Mouse (Mus musculus): ENCODE measurements around the gene Rusc2.

Gene Rusc2

GRCm38 (mm10) chr4:43381408-43382154, at the start of gene Rusc2:
Gene Rusc2 (plus strand): TSS chr4:43381979.
- DNase-seq (ENCODE audit: low read depth in 2 of 2, low spot score in 2 of 2) = peak in 1 of 2 experiments; percentile 6

- no peak for DNase-seq (ENCODE audit: low read depth in 2 of 2, low spot score in 2 of 2)
These were observed 47.0 kb upstream of the Rusc2 start for GRCm38 (mm10) chr4:43334771-43335170.

- DNase-seq (ENCODE audit: low read depth in 2 of 2, low spot score in 2 of 2) = no peak
These were observed 45.6 kb upstream of the Rusc2 start for GRCm38 (mm10) chr4:43336176-43336575.

DNA sequence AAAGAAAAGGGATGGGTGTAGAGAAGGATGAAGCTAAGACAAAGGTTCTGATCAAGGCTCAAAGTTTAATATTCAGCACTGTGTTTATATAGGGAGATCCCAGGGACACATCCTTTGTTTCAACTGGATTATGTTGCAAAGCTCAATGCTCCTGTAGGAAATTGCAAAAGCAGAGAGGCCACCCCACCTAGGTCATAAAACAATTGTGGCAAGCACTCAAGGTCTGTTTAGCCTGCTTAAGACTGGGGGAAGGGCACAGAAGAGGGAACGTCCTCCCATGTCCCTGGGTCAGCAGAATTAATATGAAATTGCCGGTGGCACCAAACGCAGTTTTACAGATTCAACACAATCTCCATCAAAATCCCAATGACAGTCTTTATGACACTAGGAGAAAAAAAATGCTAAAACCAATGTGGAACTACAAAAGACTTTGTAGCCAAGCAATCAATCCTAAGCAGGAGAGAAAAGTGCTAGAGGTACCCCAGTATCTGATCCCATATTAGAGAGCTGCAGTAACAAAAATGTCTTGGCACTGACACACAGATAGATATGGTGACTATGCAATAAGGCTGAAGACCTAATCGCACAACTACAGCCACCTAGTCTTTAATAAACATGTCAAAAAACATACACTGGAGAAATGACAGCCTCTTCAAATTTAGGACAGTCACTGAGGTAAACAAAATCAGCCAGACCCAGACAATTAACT, 41.5 kb upstream of the Rusc2 start:
- no peak for DNase-seq (ENCODE audit: low read depth in 2 of 2, low spot score in 2 of 2)

- no peak for DNase-seq (ENCODE audit: low read depth in 2 of 2, low spot score in 2 of 2)
These were observed 40.4 kb upstream of the Rusc2 start for GRCm38 (mm10) chr4:43341276-43341891.

DNA sequence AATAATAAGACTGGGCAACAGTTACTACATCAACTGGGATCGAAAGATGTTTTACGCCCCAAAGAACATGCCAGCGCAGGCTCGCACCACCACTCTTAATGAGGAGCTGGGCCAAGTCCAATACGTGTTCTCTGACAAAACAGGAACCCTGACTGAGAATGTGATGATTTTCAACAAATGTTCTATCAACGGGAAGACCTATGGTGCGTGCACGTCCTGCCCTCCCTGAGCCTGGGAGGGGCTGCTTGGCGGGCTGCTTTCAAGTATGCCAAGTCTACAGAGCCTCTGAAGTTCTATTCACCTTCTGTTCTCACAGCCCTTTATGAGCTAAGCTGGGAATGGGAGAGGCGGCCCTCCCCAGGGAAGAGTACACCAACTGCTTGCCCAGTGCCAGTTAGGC, 39.3 kb upstream of the Rusc2 start:
- DNase-seq (ENCODE audit: low read depth in 2 of 2, low spot score in 2 of 2) = no peak

DNA sequence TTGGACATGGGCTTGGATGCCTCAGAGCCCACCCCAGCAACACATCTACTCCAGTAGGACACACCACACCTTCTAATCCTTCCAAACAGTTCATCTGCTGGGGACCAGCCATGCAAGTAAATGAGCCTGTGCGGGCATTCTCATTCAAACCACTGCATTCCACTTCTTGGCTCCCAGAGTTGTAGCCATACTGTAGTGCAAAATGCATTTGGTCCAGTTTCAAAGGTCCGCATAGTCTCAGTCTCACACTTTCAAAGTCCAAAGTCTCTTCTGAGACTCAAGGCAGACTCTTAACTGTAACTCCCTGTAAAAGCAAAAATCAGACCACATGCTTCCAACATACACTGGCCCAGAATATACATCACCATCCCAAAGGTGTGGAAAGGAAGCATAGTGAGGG, 36.8 kb upstream of the Rusc2 start:
- DNase-seq (ENCODE audit: low read depth in 2 of 2, low spot score in 2 of 2) = no peak

- no peak for DNase-seq (ENCODE audit: low read depth in 2 of 2, low spot score in 2 of 2)
These were observed 32.6 kb upstream of the Rusc2 start for GRCm38 (mm10) chr4:43349206-43349605.

- DNase-seq (ENCODE audit: low read depth in 2 of 2, low spot score in 2 of 2) = no peak
These were observed 31.7 kb upstream of the Rusc2 start for GRCm38 (mm10) chr4:43350038-43350560.

GRCm38 (mm10) chr4:43353662-43354061, 28.1 kb upstream of the Rusc2 start:
- DNase-seq (ENCODE audit: low read depth in 2 of 2, low spot score in 2 of 2) = no peak

DNA sequence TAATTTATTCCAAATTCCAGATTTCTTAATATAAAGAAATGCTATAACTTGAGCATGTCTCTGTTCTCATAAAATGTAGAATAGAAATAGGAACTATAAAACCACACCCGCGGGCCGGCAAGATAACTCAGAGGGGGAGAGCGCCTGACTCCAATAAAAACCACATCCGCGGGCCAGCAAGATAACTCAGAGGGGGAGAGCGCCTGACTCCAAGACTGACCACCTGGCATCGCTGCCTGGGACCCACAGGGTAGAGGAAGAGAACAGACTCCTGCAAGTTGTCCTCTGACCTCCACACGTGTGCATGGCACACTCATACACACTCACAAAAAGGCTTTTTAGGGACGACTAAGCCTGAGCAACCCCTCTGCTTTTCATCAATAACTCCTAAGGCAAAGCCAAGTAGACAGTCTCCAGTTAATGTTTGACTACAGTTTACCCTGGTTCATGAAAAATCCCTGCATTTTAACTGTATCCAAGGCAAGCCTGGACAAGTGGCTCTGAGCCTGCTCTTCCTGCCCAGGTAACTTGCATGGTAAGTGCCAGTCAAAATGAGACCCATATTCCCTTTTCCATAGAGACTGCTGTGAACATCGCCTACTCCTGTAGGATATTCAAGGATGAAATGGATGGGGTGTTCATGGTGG, 16.7 kb upstream of the Rusc2 start:
- DNase-seq (ENCODE audit: low read depth in 2 of 2, low spot score in 2 of 2) = no peak

DNA sequence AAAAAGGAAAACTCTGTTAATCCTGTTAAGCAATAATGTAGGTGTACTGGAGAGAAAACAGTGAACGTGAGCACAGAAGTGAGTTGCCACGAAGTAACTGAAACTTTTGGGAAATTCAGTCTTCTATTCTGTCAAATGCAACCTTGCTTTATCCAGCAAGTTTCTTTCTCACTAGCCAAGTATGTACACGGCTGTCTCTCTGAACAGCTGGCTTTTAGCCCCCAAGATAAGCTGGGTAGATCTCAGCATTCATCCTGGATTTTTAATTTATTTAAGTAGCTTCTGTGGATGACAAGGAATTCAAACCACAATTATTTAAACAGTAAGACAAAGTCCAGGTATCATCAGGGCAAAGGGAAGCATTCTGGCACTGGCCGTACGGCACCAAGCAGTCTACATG, 14.5 kb upstream of the Rusc2 start:
- DNase-seq (ENCODE audit: low read depth in 2 of 2, low spot score in 2 of 2) = no peak

- no peak for DNase-seq (ENCODE audit: low read depth in 2 of 2, low spot score in 2 of 2)
These were observed 14.0 kb upstream of the Rusc2 start for GRCm38 (mm10) chr4:43367787-43368186.

DNA sequence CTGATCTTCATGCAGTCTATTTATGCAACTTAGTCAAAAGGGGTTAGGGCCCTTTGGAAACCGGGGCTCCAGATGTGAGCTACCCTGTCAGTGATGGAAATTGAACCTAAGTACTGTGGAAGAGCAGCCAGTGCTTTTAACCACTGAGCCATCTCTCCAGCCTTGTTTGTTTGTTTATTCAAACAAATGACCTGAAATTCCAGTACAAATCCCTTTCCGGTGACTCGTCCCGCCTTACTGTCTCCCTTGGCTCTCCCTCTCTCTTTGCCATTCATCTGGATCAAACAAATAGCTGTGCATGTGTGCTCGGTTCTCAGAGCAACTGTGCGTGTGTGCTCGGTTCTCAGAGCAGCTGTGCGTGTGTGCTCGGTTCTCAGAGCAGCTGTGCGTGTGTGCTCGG, 10.4 kb upstream of the Rusc2 start:
- DNase-seq (ENCODE audit: low read depth in 2 of 2, low spot score in 2 of 2) = no peak

GRCm38 (mm10) chr4:43372155-43372554, 9.6 kb upstream of the Rusc2 start:
- DNase-seq (ENCODE audit: low read depth in 2 of 2, low spot score in 2 of 2) = no peak

GRCm38 (mm10) chr4:43374266-43374665, 7.5 kb upstream of the Rusc2 start:
- DNase-seq (ENCODE audit: low read depth in 2 of 2, low spot score in 2 of 2) = no peak

DNA sequence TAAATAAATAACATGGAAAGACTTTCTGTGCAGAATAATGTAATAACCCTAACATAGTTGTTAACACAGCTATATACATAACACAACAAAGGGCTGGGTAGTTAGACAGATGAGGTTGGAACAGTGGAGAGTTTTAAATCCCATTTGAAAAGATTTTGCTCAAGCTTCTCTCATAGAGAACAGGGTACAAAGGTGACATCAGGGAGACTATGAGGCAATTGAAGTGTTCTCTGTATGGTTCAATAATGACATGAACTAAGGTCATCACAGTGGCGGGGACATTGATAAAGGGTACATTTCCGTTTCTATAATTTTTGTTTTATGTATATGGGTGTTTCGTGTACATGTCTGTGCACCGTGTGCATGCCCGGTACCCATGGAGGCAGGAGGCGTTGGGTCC, 2.2 kb upstream of the Rusc2 start:
- DNase-seq (ENCODE audit: low read depth in 2 of 2, low spot score in 2 of 2) = no peak

GRCm38 (mm10) chr4:43380951-43381350, 828 bp upstream of the Rusc2 start:
- DNase-seq (ENCODE audit: low read depth in 2 of 2, low spot score in 2 of 2) = no peak

GRCm38 (mm10) chr4:43382155-43383020, 609 bp downstream of the Rusc2 start:
- no peak for DNase-seq (ENCODE audit: low read depth in 2 of 2, low spot score in 2 of 2)

- DNase-seq (ENCODE audit: low read depth in 2 of 2, low spot score in 2 of 2) = no peak
These were observed 1.7 kb downstream of the Rusc2 start for GRCm38 (mm10) chr4:43383246-43384082.
